Mouse (Mus musculus): ENCODE results near the gene Plcb4.
A peak's percentile ranks its signal among the peaks of the same experiment; 100 is the strongest.

Gene Plcb4

GRCm38 (mm10) chr2:136000933-136001332 lies 342.1 kb downstream of the Plcb4 start:
- DNase-seq (ENCODE audit: low spot score in 2 of 2) = no peak

GRCm38 (mm10) chr2:136002118-136002517 lies 343.3 kb downstream of the Plcb4 start:
- no peak for DNase-seq (ENCODE audit: low spot score in 2 of 2)

- DNase-seq (ENCODE audit: low spot score in 2 of 2) = no peak
These were observed 345.0 kb downstream of the Plcb4 start for GRCm38 (mm10) chr2:136003836-136004235.

- no peak for DNase-seq (ENCODE audit: low spot score in 2 of 2)
These were observed 347.5 kb downstream of the Plcb4 start for GRCm38 (mm10) chr2:136006280-136006679.

GRCm38 (mm10) chr2:136012759-136013158 lies 353.9 kb downstream of the Plcb4 start:
- no peak for DNase-seq (ENCODE audit: low spot score in 2 of 2)

GRCm38 (mm10) chr2:136048464-136048863 lies 389.7 kb downstream of the Plcb4 start:
- no peak for DNase-seq (ENCODE audit: low spot score in 2 of 2)

- no peak for DNase-seq (ENCODE audit: low spot score in 2 of 2)
These were observed 392.2 kb downstream of the Plcb4 start for GRCm38 (mm10) chr2:136050793-136051615.

- DNase-seq (ENCODE audit: low spot score in 2 of 2) = no peak
These were observed 393.0 kb downstream of the Plcb4 start, which contains the start of gene Lamp5 for GRCm38 (mm10) chr2:136051688-136052289. Lamp5 (plus strand) TSS chr2:136052239.

GRCm38 (mm10) chr2:136057861-136058331 lies 399.1 kb downstream of the Plcb4 start:
- DNase-seq (ENCODE audit: low spot score in 2 of 2) = peak in 1 of 2 experiments; percentile 27

GRCm38 (mm10) chr2:136058398-136058797 lies 399.6 kb downstream of the Plcb4 start:
- no peak for DNase-seq (ENCODE audit: low spot score in 2 of 2)

GRCm38 (mm10) chr2:136059029-136059669 lies 400.3 kb downstream of the Plcb4 start:
- DNase-seq (ENCODE audit: low spot score in 2 of 2) = no peak

All from frontal cortex, postnatal 10 days (tissue).